Mouse (Mus musculus): ENCODE data around the gene Rpl9-ps6. TPM values are rescaled to one million over a fixed set of nuclear protein-coding genes. Genes with fewer than 3 reads are reported as not detected.
"Not testable (repeated sequence)": the region's sequence is repeated elsewhere in the genome, so short reads cannot be mapped to it uniquely, and the experiment has no call there.

The Rpl9-ps6 gene
- total RNA-seq, 2 experiments from 2014 or later: 205 to 207 TPM

GRCm38 (mm10) chr19:32484941-32485660 is 18.7 kb upstream of the Rpl9-ps6 start:
- DNase-seq (ENCODE audit: low spot score in 2 of 2): no peak

- no peak for DNase-seq (ENCODE audit: low spot score in 2 of 2)
Measured at GRCm38 (mm10) chr19:32481511-32481910, 15.1 kb upstream of the Rpl9-ps6 start.

DNA sequence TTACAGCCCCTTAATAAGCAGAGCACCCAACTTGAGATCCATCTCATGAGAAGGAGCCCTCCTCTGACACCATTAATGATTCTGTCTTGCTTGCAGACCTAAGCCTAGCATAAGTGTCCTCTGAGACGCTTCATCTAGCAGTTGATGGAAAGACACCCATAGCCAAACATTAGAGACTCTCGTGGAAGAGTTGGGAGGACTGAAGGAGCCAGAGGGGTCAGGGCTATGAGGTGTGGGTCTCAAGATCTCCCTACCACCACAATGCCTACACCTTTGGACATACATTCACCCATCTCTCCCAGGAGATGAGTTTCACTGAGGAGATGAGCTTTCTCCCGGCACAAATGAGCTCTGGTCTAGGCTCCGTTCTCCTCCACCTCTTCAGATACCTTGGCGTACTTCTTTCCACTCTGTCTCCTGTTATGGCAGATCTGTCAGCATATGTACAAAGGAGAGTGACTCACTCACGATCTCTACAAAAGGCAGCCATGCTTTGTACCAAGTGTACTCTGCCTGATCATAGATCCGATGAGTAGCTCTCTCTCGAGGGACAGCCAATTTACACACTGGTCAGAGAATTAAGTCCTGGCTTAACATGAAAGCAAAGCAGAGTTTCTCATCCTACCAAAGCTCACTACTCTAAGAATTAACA is 14.5 kb upstream of the Rpl9-ps6 start:
- no peak for DNase-seq (ENCODE audit: low spot score in 2 of 2)

DNA sequence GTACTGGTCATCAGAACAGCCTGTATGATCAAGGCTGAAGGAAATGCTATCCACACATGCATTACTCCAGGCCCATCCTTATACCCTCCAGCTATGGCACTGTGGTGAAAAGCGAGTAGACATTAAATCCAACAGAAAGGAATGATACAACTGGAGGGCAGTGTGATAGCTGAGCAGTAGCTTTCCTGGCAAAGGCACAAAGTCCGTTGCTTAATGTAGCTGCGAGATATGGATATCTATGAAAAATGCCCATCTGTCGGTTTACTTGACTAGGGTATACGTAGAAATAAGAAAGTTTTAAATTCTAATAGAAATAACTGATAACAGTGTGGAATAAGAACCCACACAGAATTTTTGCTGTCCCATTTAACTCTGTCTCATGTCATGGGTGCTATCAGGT is 13.9 kb upstream of the Rpl9-ps6 start:
- DNase-seq (ENCODE audit: low spot score in 2 of 2): no peak

GRCm38 (mm10) chr19:32476712-32477052 is 10.3 kb upstream of the Rpl9-ps6 start:
- no peak for DNase-seq (ENCODE audit: low spot score in 2 of 2)

DNA sequence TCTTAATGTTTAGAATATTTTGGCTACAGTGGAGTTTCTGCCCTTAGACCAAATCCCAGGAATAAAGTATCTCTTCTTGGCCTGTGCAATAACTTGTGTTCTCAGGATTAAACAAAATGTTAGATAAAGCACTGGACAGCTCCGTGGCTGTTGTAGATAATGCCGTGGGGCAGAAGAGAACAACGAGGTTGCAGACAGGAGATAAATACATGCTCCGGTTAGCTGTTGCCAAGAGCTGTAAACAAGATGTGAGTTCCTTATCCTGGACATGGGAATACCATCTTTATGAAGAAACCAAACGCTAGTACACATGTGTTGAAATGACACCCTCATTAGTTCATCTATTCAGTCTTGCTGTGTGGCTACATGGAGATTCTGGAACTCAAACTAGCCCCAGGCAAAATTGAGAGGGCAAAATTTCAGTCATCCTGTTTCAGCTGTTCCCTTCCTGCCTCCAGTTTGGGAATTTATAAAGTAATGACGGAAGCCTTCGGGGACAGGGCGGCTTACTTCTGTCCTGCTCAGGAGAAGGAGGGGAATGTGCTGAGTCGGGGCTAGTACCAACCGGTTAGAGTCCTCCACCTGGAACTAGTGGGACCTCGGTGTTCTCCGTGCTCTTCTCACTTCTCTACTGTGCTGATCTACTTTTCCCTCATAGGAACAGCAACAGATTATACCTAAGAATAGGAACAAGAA is 9.8 kb upstream of the Rpl9-ps6 start:
- DNase-seq (ENCODE audit: low spot score in 2 of 2): no peak

- DNase-seq (ENCODE audit: low spot score in 2 of 2): no peak
Measured at GRCm38 (mm10) chr19:32470570-32471263, 4.3 kb upstream of the Rpl9-ps6 start.

DNA sequence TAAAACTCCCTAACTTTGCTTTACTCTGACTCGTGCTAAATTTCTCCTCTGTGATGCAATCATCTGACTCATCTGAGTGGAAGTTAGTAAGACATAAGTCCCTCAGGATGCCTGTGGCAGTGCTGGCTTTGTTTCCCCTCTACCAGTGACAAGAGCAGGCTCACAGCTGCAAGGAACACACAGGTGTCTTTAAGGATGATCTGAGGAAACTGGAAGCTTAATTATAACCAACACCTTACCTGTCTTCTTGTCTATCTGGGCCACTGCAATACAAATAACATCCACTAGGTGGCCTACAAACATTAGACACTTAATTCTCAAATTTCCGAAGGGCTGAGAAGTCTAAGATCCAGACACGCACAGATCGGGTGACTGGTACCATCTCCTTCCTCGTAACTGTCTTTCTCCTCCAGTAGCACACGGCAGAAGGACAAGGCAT is 3.7 kb upstream of the Rpl9-ps6 start:
- DNase-seq (ENCODE audit: low spot score in 2 of 2): no peak

DNA sequence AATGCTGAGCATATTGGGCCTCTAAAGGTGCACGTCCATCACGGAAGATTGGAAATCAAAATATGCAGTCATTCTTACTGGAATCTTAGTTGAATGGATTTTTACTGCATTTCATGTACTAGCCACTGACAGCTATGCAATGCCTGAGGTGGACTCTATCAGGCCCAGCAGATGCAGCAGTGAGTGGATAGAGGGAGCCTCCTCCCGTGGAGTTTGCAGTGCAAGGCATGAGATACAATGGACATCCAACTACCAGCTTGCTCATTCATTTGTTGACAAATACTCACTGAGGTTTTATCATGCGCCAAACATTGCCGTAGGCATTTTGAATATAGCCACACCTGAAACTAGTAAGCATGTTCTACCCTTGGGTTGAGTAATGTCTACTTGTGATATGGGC is 947 bp upstream of the Rpl9-ps6 start:
- DNase-seq (ENCODE audit: low spot score in 2 of 2): no peak

DNA sequence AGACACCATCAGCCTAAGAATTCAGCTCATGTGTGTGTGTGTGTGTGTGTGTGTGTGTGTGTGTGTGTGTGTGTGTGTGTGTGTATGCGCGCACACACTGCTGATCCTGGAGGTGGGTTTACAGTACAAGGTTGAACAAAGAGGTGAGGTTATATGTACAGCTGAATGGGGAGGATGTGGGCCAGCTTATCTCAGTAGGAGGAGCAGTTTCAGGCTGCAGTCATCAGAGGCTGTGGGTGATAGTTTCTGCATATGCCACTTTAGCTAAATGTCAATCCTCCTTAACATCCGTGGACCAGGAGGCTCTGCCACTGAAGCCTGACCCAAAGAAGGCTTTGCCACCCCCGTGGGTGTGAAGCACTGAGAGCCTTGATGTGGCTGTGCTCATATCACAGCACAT is 1.1 kb downstream of the Rpl9-ps6 start:
- DNase-seq (ENCODE audit: low spot score in 2 of 2): no peak

GRCm38 (mm10) chr19:32463037-32463436 is 3.3 kb downstream of the Rpl9-ps6 start:
- DNase-seq (ENCODE audit: low spot score in 2 of 2): no peak

DNA sequence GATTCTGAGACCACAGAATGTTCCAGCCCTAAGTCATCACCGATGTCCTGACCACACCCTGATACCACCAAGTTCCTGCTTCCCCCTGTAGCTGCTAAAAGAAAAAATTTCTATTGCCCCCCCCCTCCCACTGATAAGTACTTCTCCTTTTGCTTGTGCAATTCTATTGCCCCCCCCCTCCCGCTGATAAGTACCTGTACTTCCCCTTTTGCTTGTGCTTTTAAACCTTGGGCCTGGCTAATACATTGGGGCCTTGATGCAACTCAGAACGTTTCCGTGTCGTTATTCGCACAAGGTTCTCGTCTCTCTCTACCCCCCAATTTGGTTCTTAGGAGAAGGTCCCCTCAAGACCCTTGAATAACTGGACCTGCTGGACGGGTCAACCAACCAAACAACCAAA is 8.7 kb downstream of the Rpl9-ps6 start:
- DNase-seq (ENCODE audit: low spot score in 2 of 2): not testable (repeated sequence)

DNA sequence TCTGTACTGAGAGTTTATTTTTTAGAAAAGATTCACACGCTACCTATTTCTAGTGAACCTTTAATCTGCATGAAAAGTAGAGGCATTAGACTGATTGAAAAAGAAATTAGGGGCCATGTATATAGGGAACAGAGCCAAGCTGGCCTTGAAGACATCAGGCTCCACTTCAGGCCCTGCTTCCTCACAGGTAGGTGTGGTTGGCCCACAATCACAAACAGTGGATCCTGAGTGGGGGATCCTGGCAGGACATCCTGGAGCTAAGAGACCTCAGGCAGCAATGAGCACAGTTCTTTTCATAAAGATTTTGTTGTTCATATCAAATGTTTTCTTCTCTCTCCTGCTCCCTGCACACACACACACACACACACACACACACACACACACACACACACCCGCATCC is 9.6 kb downstream of the Rpl9-ps6 start:
- DNase-seq (ENCODE audit: low spot score in 2 of 2): no peak

DNA sequence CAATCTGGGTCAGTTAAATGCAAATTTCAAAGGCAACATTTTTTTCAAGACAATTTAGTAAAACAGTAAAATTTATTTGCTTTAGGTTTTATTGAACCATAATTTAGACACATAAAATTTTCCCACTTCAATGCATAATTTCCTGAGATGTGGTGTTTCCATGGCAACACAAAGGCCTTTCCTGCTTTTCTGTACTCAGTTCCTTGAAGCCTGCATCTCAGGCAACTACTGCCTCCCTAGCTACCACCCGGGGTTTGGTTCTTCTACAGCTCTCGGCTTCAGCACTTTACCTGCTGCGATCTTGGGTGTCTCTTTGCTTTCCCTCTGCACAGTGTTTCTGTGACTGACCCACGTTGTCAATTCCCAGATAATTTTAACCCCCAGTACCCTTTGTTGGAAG is 14.1 kb downstream of the Rpl9-ps6 start:
- no peak for DNase-seq (ENCODE audit: low spot score in 2 of 2)

GRCm38 (mm10) chr19:32448931-32449330 is 17.4 kb downstream of the Rpl9-ps6 start:
- no peak for DNase-seq (ENCODE audit: low spot score in 2 of 2)

GRCm38 (mm10) chr19:32441568-32441967 is 24.8 kb downstream of the Rpl9-ps6 start:
- DNase-seq (ENCODE audit: low spot score in 2 of 2): no peak

DNA sequence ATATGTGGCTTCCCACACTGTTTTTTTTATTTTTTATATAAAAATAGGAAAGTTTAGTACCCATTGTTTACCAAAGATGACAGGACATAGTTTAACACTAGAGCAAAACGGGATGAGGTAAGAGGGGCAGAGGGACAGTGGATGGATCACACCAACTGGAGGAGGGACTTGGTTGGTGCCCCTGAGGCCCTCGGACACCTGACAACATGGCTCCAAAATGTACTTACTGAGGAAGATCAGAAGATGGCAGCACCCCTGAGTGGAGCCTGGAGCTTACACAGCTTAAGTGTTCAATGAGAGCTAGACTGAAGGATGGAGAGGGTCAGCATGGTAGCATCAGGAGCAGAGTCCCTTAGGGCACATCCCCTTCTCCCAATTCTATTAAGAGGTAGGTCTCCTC is 27.0 kb downstream of the Rpl9-ps6 start:
- no peak for DNase-seq (ENCODE audit: low spot score in 2 of 2)

DNA sequence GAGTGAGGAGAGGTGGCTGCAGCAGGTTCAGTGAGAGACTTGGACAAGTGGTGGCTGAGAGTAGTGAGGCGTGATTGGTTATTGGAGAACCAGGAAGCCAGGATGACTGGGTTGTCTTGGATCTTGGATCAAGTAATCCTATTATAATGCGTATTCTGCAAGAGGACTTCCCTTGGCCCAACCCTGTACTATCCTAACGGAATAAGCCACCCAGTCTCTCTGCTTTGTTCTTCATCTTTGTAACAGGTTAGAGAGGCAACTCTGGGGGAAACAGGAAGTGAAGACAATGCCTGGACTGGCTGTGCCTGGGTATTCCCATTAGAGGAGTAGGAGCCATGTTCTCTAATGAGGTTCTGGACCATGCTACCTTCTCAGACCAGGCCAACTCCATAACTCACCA is 40.5 kb downstream of the Rpl9-ps6 start:
- DNase-seq (ENCODE audit: low spot score in 2 of 2): no peak

DNA sequence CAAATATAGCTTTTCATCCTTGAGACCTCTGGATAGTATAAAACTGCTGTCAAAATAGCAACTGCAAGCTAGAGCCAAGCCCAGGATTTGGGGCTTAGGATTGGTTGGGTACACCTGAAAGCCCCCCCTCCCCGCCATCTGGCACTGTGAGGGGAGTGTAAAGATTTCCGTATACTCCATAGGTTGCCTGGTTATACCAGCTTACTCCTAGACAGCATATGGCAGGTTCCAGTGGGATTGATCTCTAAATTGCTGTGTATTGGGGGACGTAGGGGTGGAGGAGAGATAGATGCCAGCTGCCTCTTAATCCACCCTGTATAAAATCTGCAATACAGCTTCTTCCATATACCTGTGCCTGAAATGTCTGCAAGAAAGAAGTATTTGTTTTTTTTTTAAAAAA is 41.7 kb downstream of the Rpl9-ps6 start:
- DNase-seq (ENCODE audit: low spot score in 2 of 2): no peak

GRCm38 (mm10) chr19:32419069-32419468 is 47.3 kb downstream of the Rpl9-ps6 start:
- DNase-seq (ENCODE audit: low spot score in 2 of 2): no peak

DNA sequence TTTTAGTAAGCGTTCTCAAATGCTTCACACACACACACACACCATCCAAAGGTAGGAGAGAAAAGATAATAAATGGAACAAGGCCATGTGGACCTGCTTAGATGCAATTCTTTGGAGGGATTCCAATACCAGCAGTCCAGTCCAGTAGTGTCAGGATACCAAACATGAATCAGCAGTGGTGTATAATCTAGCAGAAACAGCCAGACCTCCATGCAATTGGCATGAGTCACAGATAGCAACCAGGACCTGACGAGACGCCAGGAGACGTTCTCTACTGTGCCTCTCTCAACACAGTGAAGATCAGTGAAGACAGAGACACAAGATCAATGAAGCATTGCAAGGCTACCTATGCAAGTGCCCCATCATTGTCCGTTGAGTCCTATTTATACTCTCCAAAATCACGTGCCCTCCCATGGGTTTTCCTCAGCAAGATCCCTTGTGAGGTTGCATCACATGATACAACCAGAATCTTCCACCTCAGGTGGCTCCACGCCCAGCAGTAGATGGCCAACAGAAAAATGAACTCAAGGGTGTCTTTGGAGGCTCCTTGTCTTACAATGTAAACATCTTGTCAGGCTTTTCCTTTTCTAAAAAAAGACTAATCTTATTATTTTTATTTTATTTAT is 49.6 kb downstream of the Rpl9-ps6 start:
- no peak for DNase-seq (ENCODE audit: low spot score in 2 of 2)

Data from adrenal gland, postnatal 4 days (tissue).